Mouse (Mus musculus): ENCODE data around the gene Gpr83. TPM values are rescaled to one million over a fixed set of nuclear protein-coding genes. Genes with fewer than 3 reads are reported as not detected.

Gpr83 gene
- polyA plus RNA-seq, 2 experiments = not detected

DNA sequence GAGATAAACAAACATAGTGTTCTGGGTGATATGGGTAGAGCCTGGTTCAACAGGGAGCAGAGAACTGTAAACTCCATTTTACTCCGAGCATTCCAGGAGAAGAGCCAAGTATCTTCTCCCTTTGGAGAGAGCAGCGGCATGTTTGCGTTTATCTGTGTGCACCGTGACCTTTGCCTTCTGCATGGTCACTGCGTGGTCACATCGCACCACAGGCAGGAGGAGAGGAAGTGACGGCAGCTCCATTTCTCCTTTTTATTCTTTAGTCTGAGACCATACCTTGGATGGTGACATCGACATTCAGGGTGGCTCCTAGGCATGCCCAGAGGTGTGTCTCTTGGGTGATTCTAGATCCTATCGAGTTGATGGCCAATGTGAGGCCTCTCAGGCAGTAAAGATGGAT lies 33.4 kb downstream of the Gpr83 start:
- Histone ChIP-seq H3K9me3 (ENCODE audit: control insufficient read depth, low read length) (no peaks in the 10 kb centered on the region), H3K27me3 (ENCODE audit: control insufficient read depth, insufficient read depth, low read length) (no peaks in the 10 kb centered on the region), H3K4me2 (ENCODE audit: low read depth) (no peak overlapping the region), H3K27ac (no peak overlapping the region), H3K4me3 (ENCODE audit: insufficient read depth in 1 of 2, low read depth in 2 of 2, low read length in 2 of 2) (no peak overlapping the region), H3K9ac (replicated peaks) (no peak overlapping the region), H3K36me3 (replicated peaks; ENCODE audit: control insufficient read depth, insufficient read depth, low read depth) (no peaks in the 10 kb centered on the region), H3K4me1 (replicated peaks; ENCODE audit: control insufficient read depth in 2 of 2, insufficient read depth in 2 of 2, low read length in 1 of 2) (peaks cover 0 to 6% of the 10 kb centered on the region in 2 experiments; a peak in 1 of 4 replicates)
- 35% methylated on average over 9 of the region's 9 CpGs for WGBS (ENCODE audit: insufficient replicate concordance)
- no peak for DNase-seq (ENCODE audit: low read depth in 3 of 3, low spot score in 3 of 3)
- no peak for TF ChIP-seq EP300 (IDR thresholded peaks at IDR 0.05; ENCODE audit: low read depth)
- TF ChIP-seq CTCF (IDR thresholded peaks at IDR 0.05; ENCODE audit: low read depth) = no peak
- ATAC-seq (ENCODE audit: insufficient read depth) = 0 out of 2 replicates have a peak, but pooled peaks have one; percentile 18

DNA sequence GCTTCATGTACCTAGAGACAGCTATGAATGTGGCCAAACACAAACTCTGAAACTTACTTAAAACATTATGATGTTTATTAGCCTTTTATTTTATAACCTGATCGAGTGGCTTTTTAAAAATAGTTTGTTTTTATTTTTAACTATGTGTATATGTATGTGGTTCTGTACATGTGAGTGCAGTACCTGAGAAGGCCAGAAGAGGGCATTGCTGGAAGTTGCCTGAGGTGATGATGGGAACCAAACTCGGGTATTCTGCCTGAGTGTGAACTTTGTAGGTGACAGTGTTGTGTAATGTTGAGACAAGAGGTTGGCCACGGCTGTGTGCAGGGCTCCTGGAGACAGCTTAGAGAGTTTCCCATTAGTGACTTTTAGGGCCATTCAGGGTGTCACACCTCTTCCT lies 34.6 kb downstream of the Gpr83 start:
- TF ChIP-seq EP300 (IDR thresholded peaks at IDR 0.05; ENCODE audit: low read depth) (no peak), CTCF (IDR thresholded peaks at IDR 0.05; ENCODE audit: low read depth) (peak; percentile 50)
- DNase-seq (ENCODE audit: low read depth in 3 of 3, low spot score in 3 of 3) = no peak
- ATAC-seq (ENCODE audit: insufficient read depth) = no peak
- no peak overlapping the region for H3K4me3 ChIP-seq (ENCODE audit: insufficient read depth in 1 of 2, low read depth in 2 of 2, low read length in 2 of 2)
- H3K9ac ChIP-seq (replicated peaks) = no peak overlapping the region
- no peak overlapping the region for H3K27ac ChIP-seq
- H3K36me3 ChIP-seq (replicated peaks; ENCODE audit: control insufficient read depth, insufficient read depth, low read depth) = no peaks in the 10 kb centered on the region
- H3K27me3 ChIP-seq (ENCODE audit: control insufficient read depth, insufficient read depth, low read length) = no peaks in the 10 kb centered on the region
- WGBS (ENCODE audit: insufficient replicate concordance) = 57% methylated on average over 3 of the region's 3 CpGs
- H3K9me3 ChIP-seq (ENCODE audit: control insufficient read depth, low read length) = no peaks in the 10 kb centered on the region
- no peak overlapping the region for H3K4me2 ChIP-seq (ENCODE audit: low read depth)
- peaks cover 0 to 6% of the 10 kb centered on the region in 2 experiments; a peak in 1 of 4 replicates for H3K4me1 ChIP-seq (replicated peaks; ENCODE audit: control insufficient read depth in 2 of 2, insufficient read depth in 2 of 2, low read length in 1 of 2)

DNA sequence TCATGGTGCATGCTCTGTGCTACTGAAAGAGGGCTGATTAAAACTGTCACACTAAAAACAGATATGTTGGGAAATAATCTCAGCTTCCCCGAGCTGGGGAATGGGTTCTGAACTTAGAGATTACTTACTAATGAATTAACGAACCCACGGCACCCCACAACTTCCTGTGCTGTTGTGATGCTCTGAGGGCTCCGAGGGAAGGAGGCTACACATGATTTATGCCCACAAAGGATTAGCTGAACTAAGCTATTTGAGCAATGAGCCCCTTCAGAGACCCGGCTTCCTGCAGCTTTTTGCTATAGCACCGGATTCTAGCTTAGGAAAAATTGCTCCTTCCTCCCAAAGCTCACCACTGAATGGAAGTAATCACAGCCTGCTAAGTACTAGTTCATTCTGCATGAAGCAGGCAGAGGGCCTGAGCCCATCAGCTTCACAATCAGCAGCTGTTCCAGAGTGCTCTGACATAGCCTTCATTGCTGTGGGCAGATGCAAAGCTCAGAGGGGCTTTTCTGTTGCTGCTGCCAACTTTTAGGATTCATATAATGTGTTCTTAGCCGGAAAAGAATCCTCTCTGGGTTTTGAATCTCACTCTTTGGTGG lies 35.3 kb downstream of the Gpr83 start:
- Histone ChIP-seq H3K4me3 (ENCODE audit: insufficient read depth in 1 of 2, low read depth in 2 of 2, low read length in 2 of 2) (no peak overlapping the region), H3K4me1 (replicated peaks; ENCODE audit: control insufficient read depth in 2 of 2, insufficient read depth in 2 of 2, low read length in 1 of 2) (peaks cover 0 to 6% of the 10 kb centered on the region in 2 experiments; a peak in 1 of 4 replicates), H3K27ac (no peak overlapping the region), H3K4me2 (ENCODE audit: low read depth) (no peak overlapping the region), H3K9me3 (ENCODE audit: control insufficient read depth, low read length) (no peaks in the 10 kb centered on the region), H3K9ac (replicated peaks) (no peak overlapping the region), H3K27me3 (ENCODE audit: control insufficient read depth, insufficient read depth, low read length) (no peaks in the 10 kb centered on the region), H3K36me3 (replicated peaks; ENCODE audit: control insufficient read depth, insufficient read depth, low read depth) (no peaks in the 10 kb centered on the region)
- no peak for DNase-seq (ENCODE audit: low read depth in 3 of 3, low spot score in 3 of 3)
- no peak for ATAC-seq (ENCODE audit: insufficient read depth)
- 43% methylated on average over 7 of the region's 7 CpGs for WGBS (ENCODE audit: insufficient replicate concordance)
- TF ChIP-seq CTCF (IDR thresholded peaks at IDR 0.05; ENCODE audit: low read depth) (no peak), EP300 (IDR thresholded peaks at IDR 0.05; ENCODE audit: low read depth) (no peak)

DNA sequence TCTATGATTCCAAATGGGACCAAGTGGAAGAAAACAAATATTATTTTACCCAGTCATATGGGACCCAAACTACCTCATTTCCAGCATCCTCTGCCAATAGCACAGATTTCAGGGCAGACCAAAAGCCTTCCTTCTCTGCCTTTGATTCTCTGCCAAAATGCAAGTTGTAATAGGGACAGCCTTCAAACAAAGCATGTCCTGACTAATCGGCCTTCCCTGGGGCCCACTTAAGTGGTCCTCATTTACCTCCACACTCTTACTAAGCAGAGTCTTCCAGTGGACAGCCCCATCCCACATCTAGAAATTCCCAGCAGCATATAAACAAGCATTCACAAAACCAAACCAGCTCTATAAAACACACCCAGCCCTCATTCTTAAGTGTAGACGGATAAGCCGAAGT lies 37.1 kb downstream of the Gpr83 start:
- ATAC-seq (ENCODE audit: insufficient read depth) (no peak), DNase-seq (ENCODE audit: low read depth in 3 of 3, low spot score in 3 of 3) (no peak)
- 68% methylated on average over 3 of the region's 3 CpGs for WGBS (ENCODE audit: insufficient replicate concordance)
- Histone ChIP-seq H3K4me3 (ENCODE audit: insufficient read depth in 1 of 2, low read depth in 2 of 2, low read length in 2 of 2) (no peak overlapping the region), H3K4me1 (replicated peaks; ENCODE audit: control insufficient read depth in 2 of 2, insufficient read depth in 2 of 2, low read length in 1 of 2) (peaks cover 0 to 6% of the 10 kb centered on the region in 2 experiments; a peak in 1 of 4 replicates), H3K4me2 (ENCODE audit: low read depth) (no peak overlapping the region), H3K27me3 (ENCODE audit: control insufficient read depth, insufficient read depth, low read length) (no peaks in the 10 kb centered on the region), H3K9ac (replicated peaks) (no peak overlapping the region), H3K36me3 (replicated peaks; ENCODE audit: control insufficient read depth, insufficient read depth, low read depth) (no peaks in the 10 kb centered on the region), H3K27ac (no peak overlapping the region), H3K9me3 (ENCODE audit: control insufficient read depth, low read length) (no peaks in the 10 kb centered on the region)
- TF ChIP-seq CTCF (IDR thresholded peaks at IDR 0.05; ENCODE audit: low read depth) = no peak
- TF ChIP-seq EP300 (IDR thresholded peaks at IDR 0.05; ENCODE audit: low read depth) = no peak

DNA sequence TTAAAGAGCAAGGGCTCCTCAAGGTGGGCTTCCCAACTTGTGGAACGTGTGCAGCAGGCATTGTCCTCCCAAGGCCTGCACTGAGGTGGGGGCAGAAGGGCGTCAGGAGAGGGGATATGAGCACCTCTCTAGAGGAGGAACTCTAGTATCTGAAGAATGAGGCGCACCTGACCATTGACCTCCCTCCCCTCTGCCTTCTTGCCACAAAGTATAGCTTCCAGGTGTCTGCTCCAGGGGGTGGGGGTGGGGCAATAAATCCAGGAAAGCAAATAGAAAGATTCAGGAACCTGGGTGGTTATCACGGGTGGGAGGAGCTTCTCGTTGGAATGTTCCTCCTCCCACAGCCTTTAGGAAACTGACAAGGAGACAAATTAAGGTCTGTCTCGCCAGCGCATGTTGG lies 41.7 kb downstream of the Gpr83 start:
- ATAC-seq (ENCODE audit: insufficient read depth) = no peak
- Histone ChIP-seq H3K9ac (replicated peaks) (no peak overlapping the region), H3K36me3 (replicated peaks; ENCODE audit: control insufficient read depth, insufficient read depth, low read depth) (no peaks in the 10 kb centered on the region), H3K27ac (no peak overlapping the region), H3K27me3 (ENCODE audit: control insufficient read depth, insufficient read depth, low read length) (no peaks in the 10 kb centered on the region), H3K9me3 (ENCODE audit: control insufficient read depth, low read length) (no peaks in the 10 kb centered on the region), H3K4me3 (ENCODE audit: insufficient read depth in 1 of 2, low read depth in 2 of 2, low read length in 2 of 2) (no peak overlapping the region), H3K4me2 (ENCODE audit: low read depth) (no peak overlapping the region), H3K4me1 (replicated peaks; ENCODE audit: control insufficient read depth in 2 of 2, insufficient read depth in 2 of 2, low read length in 1 of 2) (no peaks in the 10 kb centered on the region; a peak in 1 of 4 replicates)
- no peak for DNase-seq (ENCODE audit: low read depth in 3 of 3, low spot score in 3 of 3)
- no peak for TF ChIP-seq EP300 (IDR thresholded peaks at IDR 0.05; ENCODE audit: low read depth)
- TF ChIP-seq CTCF (IDR thresholded peaks at IDR 0.05; ENCODE audit: low read depth) = no peak
- WGBS (ENCODE audit: insufficient replicate concordance) = 48% methylated on average over 7 of the region's 7 CpGs
